Comparison of ENCODE assay signal across 14 mouse cellular contexts in genomic region chr2:24475420-24475819, GRCm38 (mm10). TPM values are rescaled to one million over a fixed set of nuclear protein-coding genes. Genes with fewer than 3 reads are reported as not detected.
DNase-seq lines count a peak whose midpoint lies in the region; ATAC-seq and TF ChIP-seq lines count a peak whose summit lies in the region.
"Had no signal": no experiment of that assay in that cellular context is flagged by ENCODE, and none has a peak within 500 bp of the region (broad histone marks: within the 10 kb centered on the region; RNA-seq: fewer than 3 reads in every experiment).

Gene Pax8, minus strand, starts transcription at chr2:24475599.

- H3K27me3 ChIP-seq in intestine, postnatal 0 days (replicated peaks; ENCODE audit: control insufficient read depth, insufficient read depth, low read length) = peaks cover 35% of the 10 kb centered on the region
- peaks cover 42% of the 10 kb centered on the region for H3K27me3 ChIP-seq in intestine, embryonic 16.5 days (replicated peaks; ENCODE audit: control insufficient read depth, insufficient read depth, low read length)
- H3K27me3 ChIP-seq in forebrain, embryonic 13.5 days = peaks cover 72% of the 10 kb centered on the region
- H3K27me3 ChIP-seq in kidney, postnatal 0 days (ENCODE audit: insufficient read depth, low read length) = peaks cover 8% of the 10 kb centered on the region; the same call in 1 of the 2 replicates
- H3K27me3 ChIP-seq in neural tube, embryonic 15.5 days (replicated peaks) = peaks cover 34% of the 10 kb centered on the region

- no peak within 1 kb of the TSS for H3K4me3 ChIP-seq in intestine, postnatal 0 days (ENCODE audit: low read depth, low read length)
- H3K4me3 ChIP-seq in intestine, embryonic 16.5 days (ENCODE audit: low read length) = no peak within 1 kb of the TSS
- H3K4me3 ChIP-seq in forebrain, embryonic 13.5 days = peak within 1 kb of the TSS; percentile 28; the same call in 1 of the 2 replicates
- H3K4me3 ChIP-seq in kidney, postnatal 0 days (replicated peaks; ENCODE audit: low read depth, low read length) = peak within 1 kb of the TSS; percentile 75
- peak within 1 kb of the TSS; percentile 45 for H3K4me3 ChIP-seq in neural tube, embryonic 15.5 days (replicated peaks)
- H3K4me3 ChIP-seq: gastrocnemius, adult 2 months; megakaryocyte, embryonic 14.5 days had no signal

- TF ChIP-seq CTCF in intestine, postnatal 0 days (IDR thresholded peaks at IDR 0.05; ENCODE audit: low read depth) = no peak
- TF ChIP-seq CTCF in kidney, postnatal 0 days (IDR thresholded peaks at IDR 0.05; ENCODE audit: low read depth) = no peak

- intact Hi-C loops in left cerebral cortex, postnatal 14 days (cut with DNase I) = no loop called here

- ATAC-seq in intestine, postnatal 0 days = no peak
- no peak for ATAC-seq in intestine, embryonic 16.5 days
- ATAC-seq in forebrain, embryonic 13.5 days = no peak
- peak; percentile 92 for ATAC-seq in kidney, postnatal 0 days (replicated peaks; ENCODE audit: low FRiP score, low read depth)
- ATAC-seq in neural tube, embryonic 15.5 days (ENCODE audit: low FRiP score) = peak; percentile 80

- peak; percentile 78 for DNase-seq in kidney, postnatal 0 days (ENCODE audit: low spot score)
- no peak for DNase-seq in thymus, postnatal 36 days
- no peak for DNase-seq in layer of hippocampus, adult 11-12 months (ENCODE audit: low spot score)
- DNase-seq in left cerebral cortex, postnatal 14 days (ENCODE audit: low spot score in 2 of 2) = no peak
- DNase-seq: cerebellum, adult 8-10 months; gastrocnemius, adult 2 months had no signal

- H3K4me1 ChIP-seq in intestine, postnatal 0 days (replicated peaks; ENCODE audit: control insufficient read depth, insufficient read depth, low read length) = 0 out of 2 replicates have a peak, but pooled peaks cover 11% of the 10 kb centered on the region
- peaks cover 24% of the 10 kb centered on the region for H3K4me1 ChIP-seq in intestine, embryonic 16.5 days (ENCODE audit: control insufficient read depth, insufficient read depth, low read length)
- H3K4me1 ChIP-seq in forebrain, embryonic 13.5 days = peaks cover 18% of the 10 kb centered on the region
- H3K4me1 ChIP-seq in kidney, postnatal 0 days (replicated peaks; ENCODE audit: insufficient read depth, low read length) = peaks cover 12% of the 10 kb centered on the region
- peaks cover 17% of the 10 kb centered on the region for H3K4me1 ChIP-seq in neural tube, embryonic 15.5 days
- H3K4me1 ChIP-seq: megakaryocyte, embryonic 14.5 days had no signal

- H3K9ac ChIP-seq in intestine, postnatal 0 days (ENCODE audit: low read depth, low read length) = no peak within 1 kb of the TSS
- H3K9ac ChIP-seq in intestine, embryonic 16.5 days (ENCODE audit: low read depth, low read length) = no peak within 1 kb of the TSS
- H3K9ac ChIP-seq in forebrain, embryonic 13.5 days = no peak within 1 kb of the TSS
- peak within 1 kb of the TSS; percentile 85 for H3K9ac ChIP-seq in kidney, postnatal 0 days (ENCODE audit: low read depth, low read length)
- peak within 1 kb of the TSS; percentile 53 for H3K9ac ChIP-seq in neural tube, embryonic 15.5 days (replicated peaks)

- H3K27ac ChIP-seq in intestine, postnatal 0 days (ENCODE audit: low read depth, low read length) = no peak within 1 kb of the TSS
- H3K27ac ChIP-seq in intestine, embryonic 16.5 days (ENCODE audit: low read length) = no peak within 1 kb of the TSS
- H3K27ac ChIP-seq in forebrain, embryonic 13.5 days = no peak within 1 kb of the TSS
- peak within 1 kb of the TSS; percentile 95 for H3K27ac ChIP-seq in kidney, postnatal 0 days
- H3K27ac ChIP-seq in neural tube, embryonic 15.5 days (replicated peaks) = peak within 1 kb of the TSS; percentile 81
- H3K27ac ChIP-seq: gastrocnemius, adult 2 months had no signal

- H3K4me2 ChIP-seq in intestine, postnatal 0 days (replicated peaks; ENCODE audit: low read depth) = peak within 1 kb of the TSS; percentile 53; the same call in 1 of the 2 replicates
- H3K4me2 ChIP-seq in intestine, embryonic 16.5 days (ENCODE audit: low read depth, low read length) = no peak within 1 kb of the TSS
- 0 out of 2 replicates have a peak within 1 kb of the TSS, but pooled peaks have one; percentile 53 for H3K4me2 ChIP-seq in forebrain, embryonic 13.5 days
- peak within 1 kb of the TSS; percentile 57 for H3K4me2 ChIP-seq in kidney, postnatal 0 days (ENCODE audit: low read length)
- peak within 1 kb of the TSS; percentile 66 for H3K4me2 ChIP-seq in neural tube, embryonic 15.5 days

- no peaks in the 10 kb centered on the region for H3K9me3 ChIP-seq in intestine, postnatal 0 days (ENCODE audit: control insufficient read depth)
- no peaks in the 10 kb centered on the region for H3K9me3 ChIP-seq in intestine, embryonic 16.5 days (ENCODE audit: control insufficient read depth, low read length)
- H3K9me3 ChIP-seq in forebrain, embryonic 13.5 days (replicated peaks) = no peaks in the 10 kb centered on the region
- H3K9me3 ChIP-seq in kidney, postnatal 0 days (replicated peaks; ENCODE audit: low read length) = no peaks in the 10 kb centered on the region
- H3K9me3 ChIP-seq in neural tube, embryonic 15.5 days (replicated peaks) = no peaks in the 10 kb centered on the region
- H3K9me3 ChIP-seq: megakaryocyte, embryonic 14.5 days had no signal

- no peaks in the 10 kb centered on the region for H3K36me3 ChIP-seq in intestine, postnatal 0 days (ENCODE audit: control insufficient read depth, insufficient read depth)
- H3K36me3 ChIP-seq in intestine, embryonic 16.5 days (ENCODE audit: control insufficient read depth, insufficient read depth, low read length) = no peaks in the 10 kb centered on the region
- H3K36me3 ChIP-seq in forebrain, embryonic 13.5 days (ENCODE audit: poor library complexity, severe bottlenecking) = no peaks in the 10 kb centered on the region
- H3K36me3 ChIP-seq in kidney, postnatal 0 days (ENCODE audit: insufficient read depth, low read length) = no peaks in the 10 kb centered on the region
- H3K36me3 ChIP-seq in neural tube, embryonic 15.5 days = no peaks in the 10 kb centered on the region

- WGBS in intestine, postnatal 0 days = 68% methylated on average over 9 of the region's 9 CpGs
- 50% methylated on average over 9 of the region's 9 CpGs for WGBS in intestine, embryonic 16.5 days
- 18% methylated on average over 9 of the region's 9 CpGs for WGBS in forebrain, embryonic 13.5 days
- 31% methylated on average over 9 of the region's 9 CpGs for WGBS in kidney, postnatal 0 days
- WGBS in neural tube, embryonic 15.5 days = 39% methylated on average over 9 of the region's 9 CpGs

RNA-seq across cellular contexts. Expression of gene Pax8, which starts in this region (rescaled TPM):
- polyA plus RNA-seq in intestine, postnatal 0 days (2015; fragmentation: Nextera tagmentation; extraction: Ambion mirVana) = 0.52 and 0.64 TPM in 2 replicates
- polyA plus RNA-seq in intestine, embryonic 16.5 days (2015; fragmentation: Nextera tagmentation; extraction: Ambion mirVana) = 0.92 and 0.99 TPM in 2 replicates
- polyA plus RNA-seq in forebrain, embryonic 13.5 days (2015; fragmentation: Nextera tagmentation; extraction: Ambion mirVana) = 0.09 TPM in 2 replicates
- 116 and 120 TPM in 2 replicates for polyA plus RNA-seq in kidney, postnatal 0 days (2015; fragmentation: Nextera tagmentation; extraction: Ambion mirVana)
- 38.0 and 42.0 TPM in 2 replicates for polyA plus RNA-seq in neural tube, embryonic 15.5 days (2015; fragmentation: Nextera tagmentation; extraction: Ambion mirVana)
- total RNA-seq in left cerebral cortex, postnatal 14 days (2021) = not detected
- total RNA-seq: gastrocnemius, adult 2 months; MEL had no signal
- polyA plus RNA-seq: limb, embryonic 14.5 days; spleen, adult 2 months had no signal

Comparison
In these comparisons a context has a peak if more than half of its experiments do, and no peak if none do; other contexts are left out.
1. RNA of gene Pax8 (polyA plus RNA-seq): 116 to 120 TPM in kidney, postnatal 0 days and 38.0 to 42.0 TPM in neural tube, embryonic 15.5 days; 0.92 to 0.99 TPM in intestine, embryonic 16.5 days, 0.52 to 0.64 TPM in intestine, postnatal 0 days and 0.09 TPM in forebrain, embryonic 13.5 days; every median in the first group is over 10 times any median in the second.
2. ATAC-seq: peak in kidney, postnatal 0 days (single experiment) and neural tube, embryonic 15.5 days (single experiment); none in intestine, postnatal 0 days (single experiment), intestine, embryonic 16.5 days (single experiment) and forebrain, embryonic 13.5 days (single experiment).
3. H3K27ac ChIP-seq: peak in kidney, postnatal 0 days (single experiment) and neural tube, embryonic 15.5 days (single experiment); none in intestine, postnatal 0 days (single experiment), intestine, embryonic 16.5 days (single experiment) and forebrain, embryonic 13.5 days (single experiment).
4. H3K4me3 ChIP-seq: peak in forebrain, embryonic 13.5 days (single experiment), kidney, postnatal 0 days (single experiment) and neural tube, embryonic 15.5 days (single experiment); none in intestine, postnatal 0 days (single experiment) and intestine, embryonic 16.5 days (single experiment).
5. H3K9ac ChIP-seq: peak in kidney, postnatal 0 days (single experiment) and neural tube, embryonic 15.5 days (single experiment); none in intestine, postnatal 0 days (single experiment), intestine, embryonic 16.5 days (single experiment) and forebrain, embryonic 13.5 days (single experiment).